Mouse (Mus musculus) T-helper 1 cell (primary cell): ENCODE results near the gene Col20a1.

ENCODE experiments used
- in situ Hi-C: fragments of 300-600 bp; cut with MboI, MseI; formaldehyde crosslinking; loops from one replicate; pipeline ENCODE4 v1.15.1; 2025; ENCODE audit warnings: high pct_unique_total_duplicates

Col20a1 gene

GRCm38 (mm10) chr2:180994360-180994759, 8.0 kb downstream of the Col20a1 start:
- in situ Hi-C loops: no loop called here

GRCm38 (mm10) chr2:180995457-180995856, 9.1 kb downstream of the Col20a1 start:
- in situ Hi-C loops: loop anchor here (5.0 kb wide), 1 partner anchor 62 kb away; no protein-coding TSS in a partner anchor

GRCm38 (mm10) chr2:180996436-180996835, 10.1 kb downstream of the Col20a1 start:
- in situ Hi-C loops: loop anchor here (5.0 kb wide), 1 partner anchor 61 kb away; no protein-coding TSS in a partner anchor

GRCm38 (mm10) chr2:180996905-180997304, 10.6 kb downstream of the Col20a1 start:
- in situ Hi-C loops: loop anchor here (5.0 kb wide), 1 partner anchor 60 kb away; no protein-coding TSS in a partner anchor

- in situ Hi-C loops: no loop called here
Measured at GRCm38 (mm10) chr2:181007054-181007453, 20.7 kb downstream of the Col20a1 start.

GRCm38 (mm10) chr2:181008339-181008738, 22.0 kb downstream of the Col20a1 start:
- in situ Hi-C loops: no loop called here

GRCm38 (mm10) chr2:181031406-181031934, 45.1 kb downstream of the Col20a1 start:
- in situ Hi-C loops: no loop called here

- in situ Hi-C loops: no loop called here
Measured at GRCm38 (mm10) chr2:181032407-181032806, 46.1 kb downstream of the Col20a1 start.

GRCm38 (mm10) chr2:181033310-181033709, 47.0 kb downstream of the Col20a1 start:
- in situ Hi-C loops: no loop called here

GRCm38 (mm10) chr2:181035186-181035585, 48.9 kb downstream of the Col20a1 start:
- in situ Hi-C loops: no loop called here

GRCm38 (mm10) chr2:181036561-181036960, 50.2 kb downstream of the Col20a1 start:
- in situ Hi-C loops: no loop called here

- in situ Hi-C loops: no loop called here
Measured at GRCm38 (mm10) chr2:181038644-181039355, 52.5 kb downstream of the Col20a1 start.

GRCm38 (mm10) chr2:181039356-181039680, 53.0 kb downstream of the Col20a1 start:
- in situ Hi-C loops: no loop called here

- in situ Hi-C loops: no loop called here
Measured at GRCm38 (mm10) chr2:181041941-181042340, 55.6 kb downstream of the Col20a1 start.

- in situ Hi-C loops: no loop called here
Measured at GRCm38 (mm10) chr2:181042376-181042775, 56.0 kb downstream of the Col20a1 start.

GRCm38 (mm10) chr2:181043437-181043836, 57.1 kb downstream of the Col20a1 start, which contains the start of gene Chrna4:
TSS of gene Chrna4 (minus strand) at chr2:181043546.
- in situ Hi-C loops: no loop called here

- in situ Hi-C loops: no loop called here
Measured at GRCm38 (mm10) chr2:181044001-181044400, 57.7 kb downstream of the Col20a1 start.

- in situ Hi-C loops: no loop called here
Measured at GRCm38 (mm10) chr2:181048252-181048945, 62.1 kb downstream of the Col20a1 start.

GRCm38 (mm10) chr2:181048986-181049385, 62.7 kb downstream of the Col20a1 start:
- in situ Hi-C loops: no loop called here

GRCm38 (mm10) chr2:181052171-181052570, 65.8 kb downstream of the Col20a1 start:
- in situ Hi-C loops: no loop called here

- in situ Hi-C loops: loop anchor here (5.0 kb wide), 2 partner anchors 60 to 125 kb away; no protein-coding TSS in a partner anchor
Measured at GRCm38 (mm10) chr2:181057341-181057740, 71.0 kb downstream of the Col20a1 start.

- in situ Hi-C loops: loop anchor here (5.0 kb wide), 2 partner anchors 61 to 126 kb away; no protein-coding TSS in a partner anchor
Measured at GRCm38 (mm10) chr2:181058193-181058592, 71.9 kb downstream of the Col20a1 start.
